Mouse (Mus musculus) stomach, postnatal 0 days (tissue): ENCODE measurements around the gene Grk6.
A peak's percentile ranks its signal among the peaks of the same experiment; 100 is the strongest.

Experiments
- CTCF ChIP-seq: IDR thresholded peaks from 2 replicates; pipeline ENCODE4 v1.5.1; 2016; ENCODE audit warnings: antibody characterized with exemption, low read depth, mild to moderate bottlenecking, moderate library complexity
- EP300 ChIP-seq: optimal IDR thresholded peaks from 2 replicates; pipeline ENCODE3; 2016; ENCODE audit warnings: antibody characterized with exemption

GRCm38 (mm10) chr13:55420933-55421800 is 23.7 kb upstream of the Grk6 start:
- peak; percentile 86 for TF ChIP-seq CTCF
- no peak for TF ChIP-seq EP300
